Mouse (Mus musculus) small intestine, adult 2 months (tissue): ENCODE results near the gene Gm37240.

Source experiments
- CTCF ChIP-seq: fragments of 200-500 bp; IDR thresholded peaks from 2 replicates; pipeline ENCODE4 v1.5.1; 2012; ENCODE audit warnings: low read depth, mild to moderate bottlenecking, control low read depth, inconsistent platforms, low read length, moderate library complexity, mixed read lengths; ENCODE audit not compliant: insufficient replicate concordance, insufficient read length; ENCODE audit errors: extremely low read depth
- POLR2A ChIP-seq: fragments of 200-500 bp; IDR thresholded peaks from 2 replicates; pipeline ENCODE4 v1.6.1; 2012; ENCODE audit warnings: low read depth, mild to moderate bottlenecking, control low read depth, inconsistent platforms, low read length, moderate library complexity

GRCm38 (mm10) chr3:84582913-84583276 is 1304.4 kb downstream of the Gm37240 start:
- TF ChIP-seq POLR2A: no peak
- no peak for TF ChIP-seq CTCF
